Mouse (Mus musculus): Measurements from ENCODE around the gene Zbed3.

- TF ChIP-seq POLR2A (IDR thresholded peaks at IDR 0.05; ENCODE audit: insufficient read depth, low read depth, low read length) (no peak), CTCF (IDR thresholded peaks at IDR 0.05; ENCODE audit: insufficient read depth, low read depth, low read length) (no peak)
Measured at GRCm38 (mm10) chr13:95358223-95358622, 34.8 kb downstream of the Zbed3 start.

All from olfactory bulb, adult 2 months (tissue).